Mouse (Mus musculus) liver, embryonic 12.5 days (tissue): ENCODE measurements around the gene Ccdc194. TPM values are rescaled to one million over a fixed set of nuclear protein-coding genes. Genes with fewer than 3 reads are reported as not detected.
A peak's percentile ranks its signal among the peaks of the same experiment; 100 is the strongest.

Experiments
- ATAC-seq: fragments of 200-750 bp; cut with Nextera tagmentation; 2 replicates; pipeline ENCODE4 v1.8.0; 2017; ENCODE audit warnings: moderate number of reproducible peaks, mild to moderate bottlenecking, moderate library complexity
- H3K27ac ChIP-seq: fragments of 300-500 bp; sonication (generic); 2 replicates; pipeline ENCODE4 v1.5.1; 2016; ENCODE audit warnings: mild to moderate bottlenecking
- H3K27me3 ChIP-seq: fragments of 300-500 bp; sonication (generic); replicated peaks from 2 replicates; pipeline ENCODE4 v1.6.1; 2016; ENCODE audit warnings: mild to moderate bottlenecking, moderate library complexity
- H3K36me3 ChIP-seq: fragments of 300-500 bp; sonication (generic); 2 replicates; pipeline ENCODE4 v1.6.1; 2016; ENCODE audit warnings: mild to moderate bottlenecking, moderate library complexity
- H3K4me1 ChIP-seq: fragments of 300-500 bp; sonication (generic); 2 replicates; pipeline ENCODE4 v1.6.1; 2016
- H3K4me2 ChIP-seq: fragments of 300-500 bp; sonication (generic); 2 replicates; pipeline ENCODE4 v1.6.1; 2016; ENCODE audit warnings: mild to moderate bottlenecking, moderate library complexity
- H3K4me3 ChIP-seq: fragments of 300-500 bp; sonication (generic); 2 replicates; pipeline ENCODE4 v1.5.1; 2016; ENCODE audit warnings: mild to moderate bottlenecking, moderate library complexity
- H3K9ac ChIP-seq: fragments of 300-500 bp; sonication (generic); 2 replicates; pipeline ENCODE4 v1.6.1; 2016; ENCODE audit warnings: mild to moderate bottlenecking, moderate library complexity
- H3K9me3 ChIP-seq: fragments of 300-500 bp; sonication (generic); replicated peaks from 2 replicates; pipeline ENCODE4 v1.6.1; 2016; ENCODE audit warnings: mild to moderate bottlenecking, moderate library complexity
- WGBS: fragments of 180-500 bp; shearing (Covaris S2); methylation state at CpG from one replicate; pipeline ENCODE4 v1.1.7; 2016; ENCODE audit not compliant: insufficient replicate concordance; 5-methylcytosine and 5-hydroxymethylcytosine counted together
- polyA plus RNA-seq: library from polyadenylated mRNA; unstranded; fragments of >200 nt; fragmentation: Nextera tagmentation; extraction: Ambion mirVana; gene quantifications from 2 replicates; pipeline ENCODE4 v1.2.1, GENCODE M21; 2016

The Ccdc194 gene
- polyA plus RNA-seq, 1 experiment from 2014 or later = 0.30 TPM

- peak overlapping the region; percentile 91 for H3K4me2 ChIP-seq
- H3K27me3 ChIP-seq = peaks cover 30% of the 10 kb centered on the region
- ATAC-seq = no peak
- H3K36me3 ChIP-seq = peaks cover 3% of the 10 kb centered on the region; the same call in 1 of the 2 replicates
- H3K9me3 ChIP-seq = no peaks in the 10 kb centered on the region
- 83% methylated on average over 19 of the region's 19 CpGs for WGBS
- H3K27ac ChIP-seq = no peak overlapping the region
- H3K4me3 ChIP-seq = peak overlapping the region; percentile 66; the same call in 1 of the 2 replicates
- peaks cover 54% of the 10 kb centered on the region for H3K4me1 ChIP-seq
- no peak overlapping the region for H3K9ac ChIP-seq
These were observed 40.8 kb downstream of the Ccdc194 start for GRCm38 (mm10) chr8:71484736-71485135.

GRCm38 (mm10) chr8:71483932-71484331 is 41.6 kb downstream of the Ccdc194 start:
- peaks cover 35% of the 10 kb centered on the region for H3K27me3 ChIP-seq
- peaks cover 52% of the 10 kb centered on the region for H3K4me1 ChIP-seq
- H3K36me3 ChIP-seq = 0 out of 2 replicates have a peak, but pooled peaks cover 2% of the 10 kb centered on the region
- H3K4me2 ChIP-seq = no peak overlapping the region
- 35% methylated on average over 8 of the region's 8 CpGs for WGBS
- H3K9me3 ChIP-seq = no peaks in the 10 kb centered on the region
- H3K27ac ChIP-seq = no peak overlapping the region
- no peak overlapping the region for H3K9ac ChIP-seq
- no peak overlapping the region for H3K4me3 ChIP-seq
- ATAC-seq = no peak

- peaks cover 19% of the 10 kb centered on the region for H3K36me3 ChIP-seq
- H3K4me2 ChIP-seq = no peak overlapping the region
- H3K27ac ChIP-seq = no peak overlapping the region
- no peak overlapping the region for H3K4me3 ChIP-seq
- H3K9me3 ChIP-seq = no peaks in the 10 kb centered on the region
- no peak overlapping the region for H3K9ac ChIP-seq
- ATAC-seq = no peak
- WGBS = 74% methylated on average over 11 of the region's 11 CpGs
- peaks cover 54% of the 10 kb centered on the region for H3K4me1 ChIP-seq
- H3K27me3 ChIP-seq = peaks cover 45% of the 10 kb centered on the region
These were observed 46.6 kb downstream of the Ccdc194 start for GRCm38 (mm10) chr8:71478943-71479342.

- no peak for ATAC-seq
- H3K36me3 ChIP-seq = peaks cover 35% of the 10 kb centered on the region
- H3K27ac ChIP-seq = no peak overlapping the region
- peak overlapping the region; percentile 69 for H3K4me3 ChIP-seq
- no peaks in the 10 kb centered on the region for H3K9me3 ChIP-seq
- peak overlapping the region; percentile 97 for H3K4me2 ChIP-seq
- peaks cover 53% of the 10 kb centered on the region for H3K4me1 ChIP-seq
- H3K27me3 ChIP-seq = peaks cover 43% of the 10 kb centered on the region
- H3K9ac ChIP-seq = peak overlapping the region; percentile 78
- WGBS = 28% methylated on average over 14 of the region's 14 CpGs
These were observed 48.2 kb downstream of the Ccdc194 start for GRCm38 (mm10) chr8:71477196-71477845.

- Histone ChIP-seq H3K4me3 (peak overlapping the region; percentile 69), H3K4me1 (peaks cover 52% of the 10 kb centered on the region), H3K36me3 (peaks cover 43% of the 10 kb centered on the region), H3K9ac (peak overlapping the region; percentile 78), H3K27me3 (peaks cover 33% of the 10 kb centered on the region), H3K4me2 (peak overlapping the region; percentile 97), H3K9me3 (no peaks in the 10 kb centered on the region), H3K27ac (peak overlapping the region; percentile 79)
- WGBS = under 1% methylated on average over 110 of the region's 121 CpGs
- ATAC-seq = peak; percentile 79
These were observed 49.2 kb downstream of the Ccdc194 start for GRCm38 (mm10) chr8:71476099-71476940.

- H3K4me3 ChIP-seq = peak overlapping the region; percentile 69
- WGBS = 33% methylated on average over 4 of the region's 4 CpGs
- no peak for ATAC-seq
- H3K9me3 ChIP-seq = no peaks in the 10 kb centered on the region
- 0 out of 2 replicates have a peak overlapping the region, but pooled peaks have one; percentile 79 for H3K27ac ChIP-seq
- H3K9ac ChIP-seq = peak overlapping the region; percentile 78
- peaks cover 50% of the 10 kb centered on the region for H3K4me1 ChIP-seq
- peaks cover 49% of the 10 kb centered on the region for H3K36me3 ChIP-seq
- peak overlapping the region; percentile 97 for H3K4me2 ChIP-seq
- peaks cover 27% of the 10 kb centered on the region for H3K27me3 ChIP-seq
These were observed 49.8 kb downstream of the Ccdc194 start for GRCm38 (mm10) chr8:71475702-71476075.

GRCm38 (mm10) chr8:71474785-71475701 is 50.5 kb downstream of the Ccdc194 start:
- Histone ChIP-seq H3K36me3 (peaks cover 56% of the 10 kb centered on the region), H3K9ac (no peak overlapping the region), H3K4me1 (peaks cover 50% of the 10 kb centered on the region), H3K27ac (no peak overlapping the region), H3K9me3 (no peaks in the 10 kb centered on the region), H3K4me2 (peak overlapping the region; percentile 97), H3K4me3 (peak overlapping the region; percentile 69; the same call in 1 of the 2 replicates), H3K27me3 (peaks cover 22% of the 10 kb centered on the region)
- no peak for ATAC-seq
- WGBS = 87% methylated on average over 25 of the region's 25 CpGs

GRCm38 (mm10) chr8:71474344-71474743 is 51.2 kb downstream of the Ccdc194 start:
- Histone ChIP-seq H3K36me3 (peaks cover 56% of the 10 kb centered on the region), H3K9me3 (no peaks in the 10 kb centered on the region), H3K4me1 (peaks cover 50% of the 10 kb centered on the region), H3K4me2 (no peak overlapping the region), H3K27ac (no peak overlapping the region), H3K27me3 (peaks cover 21% of the 10 kb centered on the region), H3K9ac (no peak overlapping the region), H3K4me3 (no peak overlapping the region)
- no peak for ATAC-seq
- 90% methylated on average over 18 of the region's 18 CpGs for WGBS

- peaks cover 55% of the 10 kb centered on the region for H3K4me1 ChIP-seq
- ATAC-seq = no peak
- WGBS = 85% methylated on average over 8 of the region's 8 CpGs
- H3K4me3 ChIP-seq = no peak overlapping the region
- no peak overlapping the region for H3K4me2 ChIP-seq
- H3K27ac ChIP-seq = no peak overlapping the region
- H3K36me3 ChIP-seq = peaks cover 56% of the 10 kb centered on the region
- peaks cover 8% of the 10 kb centered on the region for H3K27me3 ChIP-seq
- no peaks in the 10 kb centered on the region for H3K9me3 ChIP-seq
- H3K9ac ChIP-seq = no peak overlapping the region
These were observed 52.7 kb downstream of the Ccdc194 start for GRCm38 (mm10) chr8:71472601-71473386.

GRCm38 (mm10) chr8:71471861-71472260 is 53.6 kb downstream of the Ccdc194 start:
- Histone ChIP-seq H3K36me3 (peaks cover 61% of the 10 kb centered on the region), H3K4me2 (no peak overlapping the region), H3K27me3 (no peaks in the 10 kb centered on the region), H3K27ac (no peak overlapping the region), H3K4me1 (peaks cover 46% of the 10 kb centered on the region), H3K4me3 (no peak overlapping the region), H3K9ac (no peak overlapping the region), H3K9me3 (no peaks in the 10 kb centered on the region)
- WGBS = 89% methylated on average over 17 of the region's 17 CpGs
- ATAC-seq = no peak

- Histone ChIP-seq H3K27me3 (no peaks in the 10 kb centered on the region), H3K4me1 (peaks cover 41% of the 10 kb centered on the region), H3K4me2 (peak overlapping the region; percentile 95), H3K9ac (peak overlapping the region; percentile 92; the same call in 1 of the 2 replicates), H3K4me3 (no peak overlapping the region), H3K27ac (no peak overlapping the region), H3K9me3 (no peaks in the 10 kb centered on the region), H3K36me3 (peaks cover 70% of the 10 kb centered on the region)
- no peak for ATAC-seq
- WGBS = 76% methylated on average over 5 of the region's 5 CpGs
These were observed 54.6 kb downstream of the Ccdc194 start for GRCm38 (mm10) chr8:71470913-71471255.
